Mouse (Mus musculus) kidney, adult 18-20 months (tissue): ENCODE data around the gene Sp8.

Experiments
- DNase-seq: peaks from one replicate; pipeline ENCODE4 v3.0.0; 2021

The Sp8 gene

DNA sequence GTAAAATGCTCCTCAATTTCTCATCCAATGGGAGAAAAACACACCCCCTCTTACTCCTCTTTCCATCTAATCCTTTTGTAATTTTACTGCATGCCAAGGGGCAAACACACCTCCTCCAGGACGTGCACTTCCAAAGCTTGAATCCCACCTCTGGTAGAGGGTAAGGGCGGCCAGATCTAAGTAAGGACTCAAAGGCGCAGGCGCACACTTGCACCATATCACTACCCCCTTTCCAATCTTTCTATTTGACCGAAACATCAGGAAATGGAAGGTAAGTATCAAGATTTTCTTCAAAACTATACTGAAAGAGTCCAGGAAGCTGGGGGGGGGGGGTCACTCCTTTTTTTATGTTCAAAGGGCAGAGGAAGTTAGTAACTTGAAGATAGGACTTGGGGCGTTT lies at the start of gene Sp8:
Sp8 (plus strand) TSS at position 109 of the 400 bp plus-strand sequence.
- no peak for DNase-seq

DNA sequence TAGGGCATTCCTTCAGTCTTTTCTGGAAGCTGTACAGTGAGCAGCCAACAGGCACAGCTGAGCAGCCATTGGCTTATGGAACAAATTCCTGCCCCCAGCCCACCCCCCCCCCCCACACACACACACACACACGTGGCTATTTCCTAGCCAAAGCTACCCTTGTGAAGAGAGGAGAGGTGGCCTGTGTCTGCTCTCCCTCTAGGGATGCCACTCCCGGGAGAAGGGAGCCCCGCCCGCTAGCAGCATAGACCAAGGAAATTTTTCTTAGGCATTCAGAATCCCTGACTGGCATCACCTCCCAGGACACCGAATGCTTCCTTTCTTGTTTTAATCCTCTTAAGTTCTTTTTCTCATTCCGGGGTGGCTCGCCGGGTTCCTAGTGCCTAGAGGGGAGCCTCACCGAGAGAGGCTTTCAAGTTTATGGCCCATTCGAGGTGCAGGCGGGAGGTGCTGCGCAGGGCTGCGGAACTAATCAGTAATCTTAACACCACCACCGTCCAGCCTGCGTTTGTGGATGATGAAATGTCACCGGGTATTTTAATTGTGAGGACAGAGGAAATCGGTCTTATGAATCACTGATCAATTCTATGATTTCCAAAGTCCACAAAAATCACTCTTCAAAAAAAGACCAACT lies 34.7 kb upstream of the Sp8 start:
- DNase-seq: no peak

GRCm38 (mm10) chr12:118814561-118814960 lies 31.6 kb upstream of the Sp8 start:
- no peak for DNase-seq

GRCm38 (mm10) chr12:118816156-118816555 lies 30.0 kb upstream of the Sp8 start:
- DNase-seq: no peak

DNA sequence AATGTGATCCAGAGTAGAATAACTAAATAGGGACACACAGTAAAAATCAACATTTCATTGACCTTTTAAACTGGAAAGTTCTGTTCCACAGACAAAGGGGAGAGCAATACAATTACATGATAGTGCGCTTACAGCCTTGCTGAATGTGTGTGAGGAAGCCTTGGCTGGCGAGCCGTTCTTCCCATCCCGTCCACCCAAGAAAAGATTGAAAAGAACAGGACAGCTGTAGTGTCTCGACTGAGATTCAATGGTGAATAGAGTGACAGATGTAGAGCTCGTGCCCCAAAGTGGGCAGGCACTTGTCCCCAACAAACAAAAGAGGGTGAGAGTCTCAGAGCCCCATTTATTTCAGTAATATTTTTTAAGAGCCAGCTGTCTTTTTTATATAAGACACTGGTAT lies 16.2 kb upstream of the Sp8 start:
- no peak for DNase-seq

DNA sequence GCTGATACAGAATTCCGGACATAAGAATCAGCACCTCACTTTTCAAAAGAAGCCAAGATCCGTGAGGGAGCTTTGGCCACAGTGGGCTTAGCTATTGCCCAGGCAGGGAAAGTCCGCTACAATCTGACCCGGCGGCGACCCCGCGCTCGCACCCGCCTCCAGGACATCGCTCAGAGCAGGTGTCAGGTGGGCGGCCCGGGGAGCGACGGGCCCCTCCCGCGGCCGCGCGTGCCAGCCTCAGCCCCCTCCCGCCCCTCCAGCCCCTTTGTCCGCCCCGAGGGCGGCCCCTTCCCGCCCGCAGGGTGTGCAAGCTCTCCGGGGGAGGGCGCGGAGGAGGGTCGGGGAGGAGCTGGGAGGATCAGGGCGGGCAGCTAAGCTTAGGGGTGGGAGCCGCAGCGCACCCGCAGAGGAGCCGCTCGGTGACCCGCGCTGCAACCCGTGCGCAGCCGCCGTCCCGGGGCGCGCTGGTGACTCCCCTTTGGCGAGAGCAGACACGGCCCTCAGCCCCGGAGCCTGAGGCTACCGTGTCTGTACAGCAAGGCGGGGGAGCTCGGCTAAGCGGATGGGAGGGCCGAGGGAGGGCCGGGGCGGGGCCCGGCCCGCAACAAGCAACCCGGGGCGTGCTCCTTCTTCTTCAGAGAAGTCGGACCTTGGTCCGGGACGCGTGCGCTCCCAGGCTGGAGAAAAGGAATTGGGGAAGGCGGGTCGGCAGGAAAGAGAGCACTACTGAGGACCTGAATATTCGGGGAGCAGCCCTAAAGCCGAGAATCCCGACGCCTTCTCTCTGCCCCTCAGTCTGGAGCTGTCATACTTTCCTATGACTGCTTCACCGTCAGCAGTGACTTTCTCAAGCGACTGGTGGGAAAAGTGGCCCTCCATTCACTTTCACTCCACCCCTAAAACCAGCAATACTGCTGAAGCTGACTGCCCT lies 9.5 kb upstream of the Sp8 start:
- DNase-seq: peak; percentile 33

DNA sequence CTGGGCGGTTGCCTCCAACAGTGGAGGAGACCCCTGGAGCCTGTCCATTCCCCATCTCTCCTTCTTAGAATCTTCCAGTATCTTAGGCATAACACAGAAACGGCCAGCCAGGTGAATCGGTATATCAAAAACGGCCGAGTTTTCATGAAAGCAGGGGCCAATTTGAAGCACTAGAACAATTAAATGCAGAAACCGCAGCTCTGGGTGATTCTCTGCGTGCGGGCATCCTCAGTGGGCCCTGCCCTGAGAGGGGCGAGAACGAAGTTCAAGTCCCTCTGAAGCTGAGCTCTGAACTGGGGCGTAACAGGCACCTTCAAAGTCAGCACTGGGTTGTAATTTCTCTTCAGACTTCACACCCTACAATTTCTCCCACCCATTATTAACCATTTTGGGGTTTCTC lies 8.8 kb upstream of the Sp8 start:
- DNase-seq: no peak

DNA sequence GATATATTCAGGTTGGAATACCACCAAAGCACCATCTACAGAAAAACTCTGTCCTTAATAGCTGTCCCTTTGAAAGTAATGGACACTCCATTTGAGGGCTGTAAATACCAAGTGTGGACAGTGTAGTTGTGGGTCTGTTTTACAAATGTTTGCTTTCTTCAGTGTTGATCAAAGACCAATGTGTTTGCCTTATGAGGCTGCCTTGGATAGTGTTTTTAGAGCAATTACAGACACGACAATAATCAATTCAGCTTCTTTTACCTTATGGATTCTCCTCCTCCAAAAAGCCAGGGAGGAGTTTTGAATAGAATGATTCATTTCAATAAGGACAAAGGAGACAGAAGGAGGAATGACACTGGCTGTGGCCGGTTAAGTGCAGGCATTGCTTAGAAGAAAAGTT lies 7.9 kb upstream of the Sp8 start:
- DNase-seq: no peak

DNA sequence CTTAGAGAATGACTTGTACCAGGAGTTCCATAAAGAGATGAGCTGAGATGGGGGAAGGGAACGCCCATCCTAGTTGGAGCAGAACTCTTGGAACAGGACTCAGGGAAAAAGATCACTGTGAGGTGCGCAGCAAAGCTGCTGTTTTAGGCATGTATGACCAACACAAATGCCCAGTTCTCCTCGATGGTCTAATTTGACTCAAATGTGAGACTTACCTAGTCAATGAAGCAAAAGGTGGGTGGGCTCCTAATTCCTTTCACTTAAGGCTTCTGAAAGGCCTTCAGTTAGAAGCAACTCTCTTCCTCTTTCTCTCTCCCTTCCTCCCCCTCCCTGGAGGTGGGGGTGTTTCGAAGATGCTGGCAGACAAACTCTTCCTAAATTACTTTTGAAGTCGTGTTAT lies 6.7 kb upstream of the Sp8 start:
- DNase-seq: no peak

DNA sequence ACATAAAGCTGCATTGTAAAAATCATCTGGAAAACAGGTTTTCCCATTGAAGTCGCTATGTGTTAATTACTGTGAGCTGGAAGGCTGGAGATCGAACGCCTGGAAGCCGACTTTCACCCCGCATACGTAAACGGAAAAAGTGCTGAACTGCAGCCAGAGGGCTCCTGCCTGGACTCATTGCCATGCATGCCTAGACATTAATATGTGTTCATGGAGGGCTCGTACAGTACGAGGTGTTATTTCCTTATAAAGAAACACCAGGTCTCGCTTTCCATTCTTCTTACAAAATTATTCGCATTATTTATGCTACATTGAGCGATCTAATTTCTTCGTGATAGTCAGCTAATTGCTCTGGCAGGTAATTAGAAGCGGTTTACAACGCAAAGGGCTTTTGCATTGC lies 5.8 kb upstream of the Sp8 start:
- no peak for DNase-seq

DNA sequence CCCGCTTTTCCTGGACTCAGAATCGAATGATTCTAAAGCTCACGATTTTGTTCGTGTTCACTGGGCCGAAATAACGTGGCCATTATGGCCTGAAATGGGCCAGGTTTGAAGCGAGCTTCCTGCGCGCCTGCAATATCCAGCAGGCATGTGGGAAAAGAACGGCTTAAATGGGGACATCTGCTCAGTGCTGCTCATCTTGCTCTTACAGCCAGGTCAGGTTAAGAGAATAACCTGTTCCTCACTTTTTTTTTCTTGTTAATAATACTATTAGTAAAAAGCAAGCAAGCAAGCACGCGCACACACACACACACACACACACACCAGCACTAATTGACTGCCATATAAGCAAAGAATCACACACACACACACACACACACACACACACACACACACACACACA lies 5.3 kb upstream of the Sp8 start:
- no peak for DNase-seq

DNA sequence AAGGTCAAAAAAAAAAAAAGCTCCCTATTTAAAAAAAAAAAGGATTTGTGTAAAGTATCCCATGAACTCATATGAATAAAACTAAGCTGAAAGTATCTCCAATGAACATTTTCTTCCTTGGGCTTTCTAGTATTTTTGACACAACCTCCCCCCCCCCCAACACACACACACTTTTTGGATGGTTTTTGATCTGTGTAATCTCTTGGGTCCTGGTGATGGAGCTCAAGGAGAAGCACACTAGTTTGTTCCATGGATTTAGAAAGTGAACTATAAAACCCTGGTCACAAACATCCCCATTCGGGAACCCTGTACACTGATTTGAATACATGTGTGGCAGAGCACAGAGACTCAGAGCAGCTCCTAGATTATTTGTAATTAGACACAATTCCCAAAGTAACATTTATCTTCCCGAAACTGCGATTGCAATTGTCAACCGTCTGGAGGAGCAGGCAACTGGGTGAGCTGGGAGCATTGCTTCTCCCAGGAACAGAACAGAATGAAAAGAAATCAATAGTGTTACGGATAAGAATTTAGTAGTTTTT lies 4.7 kb upstream of the Sp8 start:
- no peak for DNase-seq

GRCm38 (mm10) chr12:118841971-118842550 lies 4.1 kb upstream of the Sp8 start:
- DNase-seq: no peak

- no peak for DNase-seq
These were observed 3.3 kb upstream of the Sp8 start for GRCm38 (mm10) chr12:118842671-118843411.

- no peak for DNase-seq
These were observed 2.0 kb upstream of the Sp8 start for GRCm38 (mm10) chr12:118844111-118844510.

GRCm38 (mm10) chr12:118844841-118845240 lies 1.3 kb upstream of the Sp8 start:
- no peak for DNase-seq

DNA sequence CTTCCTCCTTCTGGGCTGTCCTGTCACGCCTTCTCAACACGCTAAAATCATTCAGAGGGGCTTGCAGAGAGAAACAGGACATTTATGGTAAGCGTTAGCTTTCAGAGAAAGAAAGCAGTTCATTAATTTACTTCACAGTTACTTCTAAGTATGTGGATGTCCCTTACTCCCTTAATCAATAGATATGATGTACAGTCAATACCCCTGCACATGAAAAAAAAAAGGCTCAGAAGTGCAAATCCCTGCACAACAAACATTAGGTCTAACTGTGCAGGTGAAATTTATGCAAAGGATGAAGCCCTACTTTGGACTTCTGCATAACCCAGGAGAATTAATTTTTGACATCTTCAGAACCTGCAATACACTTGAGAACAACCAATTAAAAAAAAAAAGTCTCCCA lies 778 bp upstream of the Sp8 start:
- DNase-seq: no peak

DNA sequence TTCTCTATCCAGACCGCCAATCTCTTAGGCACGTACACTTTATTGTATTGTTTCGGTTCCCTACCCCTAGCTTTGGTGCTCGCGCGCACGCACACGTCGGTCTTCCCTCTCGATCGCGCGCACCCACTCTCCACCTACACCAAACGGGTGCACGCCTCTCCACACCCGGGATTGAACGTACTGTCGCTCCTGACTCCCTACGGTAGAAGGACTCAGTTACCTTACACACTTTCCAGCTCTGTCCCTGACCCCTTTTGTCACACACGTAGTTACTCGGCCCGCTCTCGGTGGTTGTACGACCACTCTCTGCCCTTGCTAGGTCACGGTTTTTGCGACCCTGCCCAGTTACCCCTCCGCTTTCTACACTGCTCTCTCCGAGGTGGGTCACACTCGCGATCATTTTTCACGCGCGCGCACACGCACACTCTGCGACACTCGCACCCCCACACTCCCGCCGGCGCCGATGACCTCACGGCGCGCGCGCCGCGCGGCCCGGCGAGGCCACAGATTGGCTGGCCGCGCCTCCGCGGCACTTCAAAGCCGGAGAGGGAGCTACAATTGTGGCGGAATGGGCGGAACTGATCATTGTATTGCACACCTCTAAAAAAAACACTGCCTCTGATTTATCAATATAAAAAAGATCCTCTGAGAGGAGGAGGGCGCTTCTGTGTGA lies 656 bp downstream of the Sp8 start:
- no peak for DNase-seq

DNA sequence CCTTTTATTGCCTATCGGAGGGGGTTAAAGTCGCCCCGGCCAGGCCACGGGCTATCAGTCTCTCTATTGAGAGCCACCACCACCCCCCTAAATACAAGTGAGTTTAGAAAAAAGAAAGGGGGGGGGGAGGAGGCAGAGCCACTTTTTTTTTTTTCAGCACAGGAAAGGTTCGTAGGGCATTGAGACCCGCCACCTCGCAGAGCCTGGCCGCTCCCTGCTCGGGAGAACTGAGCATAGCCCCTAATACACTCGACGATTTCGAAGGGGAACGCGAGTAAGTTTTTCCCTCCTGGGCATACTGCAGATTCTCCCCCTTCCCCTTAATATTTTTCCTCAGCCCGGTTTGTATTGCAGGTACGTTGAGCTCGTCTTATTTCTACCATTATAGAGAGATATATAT lies 1.3 kb downstream of the Sp8 start:
- no peak for DNase-seq

GRCm38 (mm10) chr12:118847861-118848495 lies 1.8 kb downstream of the Sp8 start:
- peak; percentile 24 for DNase-seq

GRCm38 (mm10) chr12:118848496-118849202 lies 2.5 kb downstream of the Sp8 start:
- DNase-seq: peak; percentile 44
